Mouse (Mus musculus) brain, embryonic 18.5 days (tissue): ENCODE data around the gene Sox2.

Source experiments
- DNase-seq: peaks from one replicate; pipeline ENCODE4 v3.0.0-alpha.2; 2012; ENCODE audit warnings: low read depth, low spot score

Sox2 gene

DNA sequence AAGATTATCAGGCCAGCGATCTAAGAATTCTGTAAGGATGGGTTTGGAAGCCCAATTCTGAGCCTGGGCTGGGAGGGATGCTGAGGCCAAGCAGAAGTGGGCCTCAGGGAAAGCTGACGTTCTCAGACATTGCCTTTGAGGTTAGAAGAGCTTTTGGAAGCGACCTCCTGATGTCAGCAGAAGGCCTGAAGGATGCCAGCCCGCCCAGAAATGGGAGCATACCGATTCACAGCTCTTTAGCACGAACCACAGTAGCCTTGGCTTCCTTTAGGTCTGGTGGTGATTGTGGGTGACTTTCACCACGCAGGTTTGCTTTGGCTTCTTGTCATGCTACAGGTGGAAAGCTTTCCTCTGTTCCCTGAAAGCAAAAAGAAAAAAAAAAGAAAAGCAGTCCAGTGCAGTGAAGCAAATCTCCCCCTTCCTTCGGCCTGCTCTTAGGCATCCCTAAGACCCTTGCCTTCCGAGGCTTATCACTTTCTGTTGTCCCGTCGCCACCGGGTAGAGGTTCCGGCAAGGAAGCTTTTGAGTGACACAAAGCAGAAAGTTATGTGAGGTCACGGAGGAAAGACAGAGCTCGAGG, 6.6 kb upstream of the Sox2 start:
- DNase-seq = no peak

- no peak for DNase-seq
These were observed 4.0 kb upstream of the Sox2 start for GRCm38 (mm10) chr3:34646169-34646568.

DNA sequence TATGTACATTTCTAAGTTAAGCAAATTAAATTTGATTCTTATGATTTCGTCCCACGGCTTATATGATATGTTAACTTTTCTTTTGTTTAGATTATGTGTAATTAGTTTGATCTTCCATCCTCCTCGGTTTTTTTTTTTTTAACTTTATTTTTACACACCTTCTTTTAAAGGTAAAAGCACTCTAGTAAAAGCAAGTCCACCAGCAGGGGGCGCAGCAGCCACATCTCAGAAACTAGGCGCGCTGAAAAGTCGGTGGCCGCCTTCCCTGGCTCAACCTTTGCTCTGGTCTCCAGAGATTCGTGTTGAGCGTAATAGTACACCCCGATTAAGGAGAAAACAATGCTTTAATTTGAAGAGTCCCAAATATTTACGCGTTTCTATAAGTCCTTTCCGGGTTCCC, 2.5 kb upstream of the Sox2 start:
- DNase-seq = no peak

DNA sequence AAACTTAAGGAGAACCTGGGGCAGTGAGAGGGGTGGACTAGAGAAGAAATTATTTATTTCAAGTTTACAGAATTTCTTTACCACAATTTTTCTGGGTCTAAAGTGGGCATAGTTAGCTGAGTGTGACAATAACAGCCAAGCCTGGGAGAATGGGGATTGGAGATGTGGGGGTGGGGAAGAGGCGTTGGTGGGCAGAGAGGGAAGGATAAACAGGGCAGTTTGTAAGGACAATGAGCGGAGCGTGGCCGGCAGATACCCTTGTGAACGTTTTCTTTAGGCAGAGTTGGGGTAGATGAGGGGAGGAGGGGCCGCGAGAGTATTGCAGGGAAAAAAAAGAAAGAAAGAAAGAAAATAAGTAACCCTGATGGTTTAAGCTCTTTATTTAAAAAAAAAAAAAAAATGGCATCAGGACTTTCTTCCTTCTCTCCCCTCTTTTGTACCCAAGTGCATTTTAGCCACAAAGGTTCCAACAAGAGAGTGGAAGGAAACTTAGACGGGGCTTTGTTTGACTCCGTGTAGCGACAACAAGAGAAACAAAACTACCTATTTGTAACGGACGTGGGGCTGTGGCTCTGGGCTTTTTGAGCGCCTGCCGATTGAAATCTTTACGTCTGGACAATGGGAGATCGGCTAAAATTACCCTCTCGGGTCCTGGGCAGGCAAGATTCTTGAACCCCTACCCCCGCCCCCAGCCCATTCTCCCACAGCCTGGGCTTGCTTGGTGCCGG, 1.9 kb upstream of the Sox2 start:
- no peak for DNase-seq

GRCm38 (mm10) chr3:34648833-34649719, 1.1 kb upstream of the Sox2 start:
- no peak for DNase-seq

DNA sequence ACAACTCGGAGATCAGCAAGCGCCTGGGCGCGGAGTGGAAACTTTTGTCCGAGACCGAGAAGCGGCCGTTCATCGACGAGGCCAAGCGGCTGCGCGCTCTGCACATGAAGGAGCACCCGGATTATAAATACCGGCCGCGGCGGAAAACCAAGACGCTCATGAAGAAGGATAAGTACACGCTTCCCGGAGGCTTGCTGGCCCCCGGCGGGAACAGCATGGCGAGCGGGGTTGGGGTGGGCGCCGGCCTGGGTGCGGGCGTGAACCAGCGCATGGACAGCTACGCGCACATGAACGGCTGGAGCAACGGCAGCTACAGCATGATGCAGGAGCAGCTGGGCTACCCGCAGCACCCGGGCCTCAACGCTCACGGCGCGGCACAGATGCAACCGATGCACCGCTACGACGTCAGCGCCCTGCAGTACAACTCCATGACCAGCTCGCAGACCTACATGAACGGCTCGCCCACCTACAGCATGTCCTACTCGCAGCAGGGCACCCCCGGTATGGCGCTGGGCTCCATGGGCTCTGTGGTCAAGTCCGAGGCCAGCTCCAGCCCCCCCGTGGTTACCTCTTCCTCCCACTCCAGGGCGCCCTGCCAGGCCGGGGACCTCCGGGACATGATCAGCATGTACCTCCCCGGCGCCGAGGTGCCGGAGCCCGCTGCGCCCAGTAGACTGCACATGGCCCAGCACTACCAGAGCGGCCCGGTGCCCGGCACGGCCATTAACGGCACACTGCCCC, 586 bp downstream of the Sox2 start:
- no peak for DNase-seq

- no peak for DNase-seq
These were observed 1.4 kb downstream of the Sox2 start for GRCm38 (mm10) chr3:34651486-34652170.

- no peak for DNase-seq
These were observed 2.4 kb downstream of the Sox2 start for GRCm38 (mm10) chr3:34652616-34653015.

GRCm38 (mm10) chr3:34653235-34653976, 3.2 kb downstream of the Sox2 start:
- DNase-seq = no peak

- no peak for DNase-seq
These were observed 3.8 kb downstream of the Sox2 start for GRCm38 (mm10) chr3:34653977-34654500.

GRCm38 (mm10) chr3:34654781-34655180, 4.6 kb downstream of the Sox2 start:
- DNase-seq = no peak

- no peak for DNase-seq
These were observed 5.3 kb downstream of the Sox2 start for GRCm38 (mm10) chr3:34655311-34656075.

DNA sequence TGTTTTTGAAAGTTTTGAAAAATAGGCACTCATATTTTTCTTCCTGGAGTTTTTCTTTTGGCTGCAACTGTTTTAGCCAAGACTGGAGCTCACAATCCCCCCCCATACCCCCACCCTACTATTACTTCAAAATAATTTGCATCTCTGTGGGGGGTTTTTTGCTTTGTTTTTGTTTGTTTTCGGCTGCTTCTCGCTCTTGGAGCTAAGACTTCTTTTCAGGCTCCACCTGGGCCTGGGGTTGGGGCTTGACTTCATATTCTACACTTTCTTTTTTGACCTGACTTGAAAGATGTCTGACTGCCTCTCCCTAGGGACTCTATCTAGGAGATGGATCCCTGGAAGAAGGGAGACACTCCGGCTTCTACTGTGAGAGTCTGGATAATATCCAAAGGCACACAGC, 5.9 kb downstream of the Sox2 start:
- DNase-seq = no peak

DNA sequence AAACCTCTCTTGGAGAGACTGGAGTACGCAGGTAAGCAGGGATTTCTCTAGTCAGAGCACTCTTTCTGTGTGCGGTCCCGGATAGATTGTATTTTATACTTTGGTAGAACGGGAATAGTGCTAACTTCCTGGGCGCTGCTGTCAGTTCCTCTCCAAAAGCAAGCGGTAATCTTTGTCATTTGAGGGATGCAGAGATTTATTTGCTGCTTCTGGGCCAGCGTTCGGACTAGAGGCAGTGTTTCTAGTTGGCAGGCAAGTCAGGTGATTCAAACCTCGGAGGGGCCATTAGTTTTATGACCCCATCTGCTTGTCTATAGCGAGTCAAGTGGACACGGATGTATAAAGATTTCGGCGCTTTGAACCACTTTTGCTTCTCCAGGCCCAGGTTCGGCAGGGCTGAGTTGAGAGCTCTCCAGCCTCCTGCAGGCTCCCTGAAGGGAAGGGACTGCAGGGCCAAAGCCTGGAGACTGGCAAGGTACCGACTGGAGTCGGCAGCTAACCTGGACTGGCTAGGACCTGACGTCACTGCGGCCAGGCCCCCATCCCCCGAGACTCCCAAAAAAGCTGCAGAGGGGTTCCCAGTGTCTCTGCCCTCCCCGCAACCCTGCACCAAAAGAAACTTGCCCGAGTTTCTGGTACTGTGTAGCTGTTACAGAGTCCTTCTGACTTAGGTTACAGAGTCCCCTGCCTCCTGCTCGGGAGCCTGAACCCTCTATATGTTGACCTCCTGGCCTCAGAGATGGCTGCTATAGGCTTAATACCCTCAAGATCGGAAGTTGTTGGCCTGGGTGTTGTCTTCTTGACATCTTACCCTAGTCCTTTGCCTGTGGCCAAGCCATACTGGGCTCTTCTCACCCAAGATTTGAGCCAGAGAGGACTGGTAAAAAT, 6.9 kb downstream of the Sox2 start:
- no peak for DNase-seq

DNA sequence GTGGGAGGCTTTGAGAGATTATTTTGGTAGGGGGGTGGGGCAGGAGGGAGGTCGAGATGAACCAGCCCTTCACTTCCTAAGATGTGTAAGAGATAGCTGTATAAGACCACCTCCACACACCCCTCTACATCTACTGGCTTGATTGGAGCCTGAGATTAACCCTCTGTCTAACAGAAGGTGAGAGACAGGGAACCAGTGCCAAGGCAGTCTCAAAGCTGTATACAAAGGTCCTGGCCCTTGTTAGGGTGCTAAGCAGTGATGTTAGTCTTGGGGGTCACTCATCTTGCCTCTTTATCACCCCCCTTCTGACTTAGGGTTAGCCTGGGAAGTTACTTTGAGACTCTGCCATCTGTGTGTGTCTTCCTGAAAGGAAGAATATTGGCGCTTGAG, 7.5 kb downstream of the Sox2 start:
- no peak for DNase-seq

GRCm38 (mm10) chr3:34658241-34658965, 8.2 kb downstream of the Sox2 start:
- DNase-seq = no peak

- no peak for DNase-seq
These were observed 8.8 kb downstream of the Sox2 start for GRCm38 (mm10) chr3:34658966-34659535.

- DNase-seq = no peak
These were observed 9.7 kb downstream of the Sox2 start for GRCm38 (mm10) chr3:34659861-34660260.
